Mouse (Mus musculus) MEL (cell line): Measurements from ENCODE around the gene Cd274. TPM values are rescaled to one million over a fixed set of nuclear protein-coding genes. Genes with fewer than 3 reads are reported as not detected.

Experiments used
- DNase-seq: peaks from one replicate; pipeline ENCODE4 v3.0.0; 2011; ENCODE audit warnings: low read depth, low spot score
- H3K27ac ChIP-seq: 2 replicates; pipeline ENCODE4 v1.5.1; 2012; ENCODE audit warnings: low read depth, mild to moderate bottlenecking, control low read depth, low read length, moderate library complexity; ENCODE audit not compliant: control insufficient read depth
- H3K27me3 ChIP-seq, 2 experiments: fragments of 150-350 bp in 1 of 2; sonication (generic) in 1 of 2; 2 replicates each; pipeline ENCODE4 v1.6.1; 2012; ENCODE audit warnings: low read length in 2 of 2, mild to moderate bottlenecking in 2 of 2, improper control_type of control experiment in 1 of 2, moderate library complexity in 1 of 2; ENCODE audit not compliant: insufficient read depth in 2 of 2, control insufficient read depth in 1 of 2
- H3K36me3 ChIP-seq, 2 experiments: 2 replicates each; pipeline ENCODE4 v1.6.1; 2012 to 2014; ENCODE audit warnings: low read length in 2 of 2, improper control_type of control experiment in 1 of 2, inconsistent platforms in 1 of 2, mild to moderate bottlenecking in 1 of 2; ENCODE audit not compliant: insufficient read depth in 2 of 2, control insufficient read depth in 1 of 2
- H3K4me1 ChIP-seq, 2 experiments: fragments of 150-350 bp in 1 of 2; sonication (generic) in 1 of 2; 2 replicates each; pipeline ENCODE4 v1.6.1; 2012; ENCODE audit warnings: low read length in 2 of 2, improper control_type of control experiment in 1 of 2, mild to moderate bottlenecking in 1 of 2; ENCODE audit not compliant: insufficient read depth in 2 of 2, control insufficient read depth in 1 of 2
- H3K4me3 ChIP-seq, 2 experiments: fragments of 150-350 bp in 1 of 2; sonication (generic) in 1 of 2; 2 replicates each; pipeline ENCODE4 v1.5.1; 2012; ENCODE audit warnings: low read depth in 2 of 2, low read length in 2 of 2, mild to moderate bottlenecking in 2 of 2, moderate library complexity in 2 of 2, control low read depth in 1 of 2, improper control_type of control experiment in 1 of 2; ENCODE audit not compliant: control insufficient read depth in 1 of 2, insufficient read depth in 1 of 2
- H3K79me2 ChIP-seq: 2 replicates; pipeline ENCODE4 v1.6.1; 2012; ENCODE audit warnings: mild to moderate bottlenecking, low read length, moderate library complexity; ENCODE audit not compliant: control insufficient read depth, poor library complexity, insufficient read depth
- H3K9ac ChIP-seq: 2 replicates; pipeline ENCODE4 v1.6.1; 2012; ENCODE audit warnings: low read depth, mild to moderate bottlenecking, control low read depth, low read length, moderate library complexity; ENCODE audit not compliant: control insufficient read depth, poor library complexity, severe bottlenecking
- H3K9me3 ChIP-seq: fragments of 150-350 bp; sonication (generic); replicated peaks from 2 replicates; pipeline ENCODE4 v1.6.1; 2012; ENCODE audit warnings: mild to moderate bottlenecking, low read length, improper control_type of control experiment, moderate library complexity; ENCODE audit not compliant: insufficient read depth
- BHLHE40 ChIP-seq: IDR thresholded peaks from 2 replicates; pipeline ENCODE4 v1.6.1; 2012; ENCODE audit warnings: low read depth, mild to moderate bottlenecking, inconsistent platforms, low read length, improper control_type of control experiment, borderline replicate concordance
- CHD1 ChIP-seq: IDR thresholded peaks from 2 replicates; pipeline ENCODE4 v1.6.1; 2012; ENCODE audit warnings: low read depth, mild to moderate bottlenecking, inconsistent platforms, low read length, improper control_type of control experiment
- CTCF ChIP-seq, 3 experiments: IDR thresholded peaks in 2 of 3; conservative IDR thresholded peaks in 1 of 3; 2 replicates each; pipeline ENCODE4 v1.5.1; 2011 to 2012; ENCODE audit warnings: low read length in 3 of 3, low read depth in 2 of 3, mild to moderate bottlenecking in 2 of 3, improper control_type of control experiment in 1 of 3, inconsistent platforms in 1 of 3, mixed read lengths in 1 of 3, moderate library complexity in 1 of 3; ENCODE audit not compliant: control insufficient read depth in 1 of 3, insufficient read depth in 1 of 3, poor library complexity in 1 of 3, severe bottlenecking in 1 of 3
- E2F4 ChIP-seq: IDR thresholded peaks from 2 replicates; pipeline ENCODE4 v1.6.1; 2011; ENCODE audit warnings: low read depth, low read length, improper control_type of control experiment, borderline replicate concordance
- ELF1 ChIP-seq: IDR thresholded peaks from 2 replicates; pipeline ENCODE4 v1.6.1; 2014; ENCODE audit warnings: low read depth, mild to moderate bottlenecking, inconsistent platforms, low read length, improper control_type of control experiment, moderate library complexity
- EP300 ChIP-seq, 2 experiments: IDR thresholded peaks; 2 replicates each; pipeline ENCODE4 v1.6.1; 2011; ENCODE audit warnings: improper control_type of control experiment in 2 of 2, low read length in 2 of 2, low read depth in 1 of 2, mild to moderate bottlenecking in 1 of 2
- GATA1 ChIP-seq: IDR thresholded peaks from 2 replicates; pipeline ENCODE4 v1.6.1; 2011; ENCODE audit warnings: low read depth, low read length, improper control_type of control experiment
- HCFC1 ChIP-seq: IDR thresholded peaks from 2 replicates; pipeline ENCODE4 v1.6.1; 2012; ENCODE audit warnings: low read depth, mild to moderate bottlenecking, inconsistent platforms, low read length, improper control_type of control experiment, moderate library complexity
- JUND ChIP-seq: IDR thresholded peaks from 2 replicates; pipeline ENCODE4 v1.6.1; 2011; ENCODE audit warnings: low read depth, mild to moderate bottlenecking, improper control_type of control experiment, low read length
- MAFK ChIP-seq: IDR thresholded peaks from 2 replicates; pipeline ENCODE4 v1.6.1; 2011; ENCODE audit warnings: low read depth, mild to moderate bottlenecking, low read length, improper control_type of control experiment, borderline replicate concordance
- MAX ChIP-seq: IDR thresholded peaks from 2 replicates; pipeline ENCODE4 v1.6.1; 2011; ENCODE audit warnings: low read length, improper control_type of control experiment
- MEF2A ChIP-seq: IDR thresholded peaks from 2 replicates; pipeline ENCODE4 v1.6.1; 2014; ENCODE audit warnings: low read depth, mild to moderate bottlenecking, inconsistent platforms, low read length, improper control_type of control experiment; ENCODE audit not compliant: poor library complexity, insufficient replicate concordance, severe bottlenecking; ENCODE audit errors: extremely low read depth
- MXI1 ChIP-seq: IDR thresholded peaks from 2 replicates; pipeline ENCODE4 v1.6.1; 2011; ENCODE audit warnings: mild to moderate bottlenecking, low read depth, low read length, improper control_type of control experiment
- MYB ChIP-seq: IDR thresholded peaks from 2 replicates; pipeline ENCODE4 v1.6.1; 2011; ENCODE audit warnings: mild to moderate bottlenecking, low read depth, low read length, improper control_type of control experiment
- MYC ChIP-seq: IDR thresholded peaks from 2 replicates; pipeline ENCODE4 v1.6.1; 2011; ENCODE audit warnings: low read depth, mild to moderate bottlenecking, low read length, improper control_type of control experiment, moderate library complexity
- NELFE ChIP-seq: IDR thresholded peaks from 2 replicates; pipeline ENCODE4 v1.6.1; 2011; ENCODE audit warnings: low read depth, low read length, improper control_type of control experiment
- NRF1 ChIP-seq: IDR thresholded peaks from 2 replicates; pipeline ENCODE4 v1.6.1; 2014; ENCODE audit warnings: low read depth, mild to moderate bottlenecking, inconsistent platforms, low read length, improper control_type of control experiment, moderate library complexity; ENCODE audit not compliant: poor library complexity, insufficient read depth, severe bottlenecking
- POLR2A ChIP-seq, 2 experiments: IDR thresholded peaks; 2 replicates each; pipeline ENCODE4 v1.6.1; 2011 to 2012; ENCODE audit warnings: low read length in 2 of 2, mild to moderate bottlenecking in 2 of 2, control low read depth in 1 of 2, improper control_type of control experiment in 1 of 2, low read depth in 1 of 2, moderate library complexity in 1 of 2; ENCODE audit not compliant: control insufficient read depth in 1 of 2, insufficient read depth in 1 of 2, poor library complexity in 1 of 2
- POLR2AphosphoS2 ChIP-seq: IDR thresholded peaks from 2 replicates; pipeline ENCODE4 v1.6.1; 2011; ENCODE audit warnings: low read length, improper control_type of control experiment
- POLR2AphosphoS5 ChIP-seq: IDR thresholded peaks from 2 replicates; pipeline ENCODE4 v1.6.1; 2012; ENCODE audit warnings: low read depth, borderline replicate concordance, mild to moderate bottlenecking, inconsistent platforms, low read length, moderate library complexity, mixed read lengths
- RAD21 ChIP-seq: IDR thresholded peaks from 2 replicates; pipeline ENCODE4 v1.6.1; 2011; ENCODE audit warnings: mild to moderate bottlenecking, low read depth, low read length, improper control_type of control experiment
- RCOR1 ChIP-seq: IDR thresholded peaks from 2 replicates; pipeline ENCODE4 v1.6.1; 2012; ENCODE audit warnings: low read depth, mild to moderate bottlenecking, inconsistent platforms, low read length, improper control_type of control experiment
- SIN3A ChIP-seq: IDR thresholded peaks from 2 replicates; pipeline ENCODE4 v1.6.1; 2012; ENCODE audit warnings: low read length, improper control_type of control experiment, inconsistent platforms
- SMC3 ChIP-seq: IDR thresholded peaks from 2 replicates; pipeline ENCODE4 v1.6.1; 2011; ENCODE audit warnings: low read depth, low read length, improper control_type of control experiment
- TAL1 ChIP-seq: IDR thresholded peaks from 2 replicates; pipeline ENCODE4 v1.6.1; 2012; ENCODE audit warnings: mild to moderate bottlenecking, inconsistent platforms, low read length, moderate library complexity, mixed read lengths
- TCF12 ChIP-seq: IDR thresholded peaks from 2 replicates; pipeline ENCODE4 v1.6.1; 2014; ENCODE audit warnings: low read depth, mild to moderate bottlenecking, inconsistent platforms, low read length, improper control_type of control experiment, moderate library complexity
- USF1 ChIP-seq: IDR thresholded peaks from 2 replicates; pipeline ENCODE4 v1.6.1; 2014; ENCODE audit warnings: low read depth, mild to moderate bottlenecking, inconsistent platforms, low read length, improper control_type of control experiment, moderate library complexity
- USF2 ChIP-seq, 2 experiments: IDR thresholded peaks; 2 replicates each; pipeline ENCODE4 v1.6.1; 2011 to 2012; ENCODE audit warnings: improper control_type of control experiment in 2 of 2, low read length in 2 of 2, borderline replicate concordance in 1 of 2, inconsistent platforms in 1 of 2, low read depth in 1 of 2, mild to moderate bottlenecking in 1 of 2; ENCODE audit not compliant: insufficient read depth in 1 of 2
- ZC3H11A ChIP-seq: IDR thresholded peaks from 2 replicates; pipeline ENCODE4 v1.6.1; 2012; ENCODE audit warnings: low read depth, mild to moderate bottlenecking, inconsistent platforms, low read length, improper control_type of control experiment
- ZMIZ1 ChIP-seq: IDR thresholded peaks from 2 replicates; pipeline ENCODE4 v1.6.1; 2012; ENCODE audit warnings: low read depth, mild to moderate bottlenecking, inconsistent platforms, low read length, improper control_type of control experiment, moderate library complexity
- polyA plus RNA-seq, 2 experiments: library from polyadenylated mRNA; stranded (reverse) in 1 of 2; unstranded in 1 of 2; fragments of >175 nt in 1 of 2; fragments of >200 nt in 1 of 2; gene quantifications; 2 replicates each; pipeline versions ENCODE4 v1.2.1 to v1.2.4; 2012; ENCODE audit warnings: low replicate concordance in 2 of 2, low read depth in 1 of 2; ENCODE audit not compliant: insufficient read length in 2 of 2, insufficient read depth in 1 of 2, missing spikeins in 1 of 2
- total RNA-seq: library from RNA; depleted of rRNA; stranded (reverse); fragments of 300-350 nt; gene quantifications from 2 replicates; pipeline ENCODE4 v1.2.3, GENCODE M21; 2012

Cd274 gene
- total and polyA plus RNA-seq, 3 experiments, result 3.1 to 5.0 TPM; not detected in 1

DNA sequence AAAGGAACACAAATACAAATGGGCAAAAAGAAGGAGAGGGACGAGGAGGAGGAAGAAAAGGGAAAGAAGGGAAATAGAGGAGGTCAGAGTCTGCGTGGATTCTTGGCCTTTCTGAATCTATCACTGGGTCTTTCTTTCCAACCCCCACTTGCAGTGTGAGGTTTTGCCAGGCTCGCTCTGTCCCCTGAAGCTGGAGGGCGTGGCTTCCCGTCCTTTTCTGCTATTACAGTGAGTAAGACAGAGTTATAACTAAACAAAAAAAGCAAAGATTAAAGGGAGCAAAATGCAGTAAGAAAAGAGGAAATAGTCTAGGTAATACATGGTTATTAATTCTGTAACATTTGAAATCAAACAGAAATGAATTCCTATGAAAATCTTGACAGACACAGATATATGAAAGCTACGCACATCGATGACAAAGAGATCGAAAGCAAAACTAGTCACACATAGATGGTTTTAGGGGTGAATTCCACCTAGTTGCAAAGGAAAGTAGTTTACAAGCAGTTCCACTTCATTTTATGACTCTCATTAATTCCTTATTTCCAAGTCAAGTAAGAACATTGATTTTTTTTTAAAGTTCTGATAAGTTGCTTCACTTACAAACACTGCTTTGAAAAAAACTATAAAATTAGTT lies 43.7 kb upstream of the Cd274 start (continued):
- no peak for TF ChIP-seq USF2 (IDR thresholded peaks at IDR 0.05; ENCODE audit: borderline replicate concordance in 1 of 2, insufficient read depth in 1 of 2, low read depth in 1 of 2, low read length in 2 of 2)
- no peak for TF ChIP-seq RCOR1
- no peak for TF ChIP-seq NRF1

- H3K9me3 ChIP-seq, result no peaks in the 10 kb centered on the region
- peak within 1 kb of the TSS; percentile 16 for H3K27ac ChIP-seq
- peaks cover 0 to 5% of the 10 kb centered on the region in 2 experiments; a peak in 1 of 4 replicates for H3K36me3 ChIP-seq
- peak; percentile 96 for DNase-seq
- H3K27me3 ChIP-seq, result peaks cover 0 to 7% of the 10 kb centered on the region in 2 experiments; a peak in 2 of 4 replicates
- H3K9ac ChIP-seq, result peak within 1 kb of the TSS; percentile 67
- H3K4me1 ChIP-seq, result peaks cover 6 to 12% of the 10 kb centered on the region in 2 experiments
- peak within 1 kb of the TSS; percentile 64 to 71 for H3K4me3 ChIP-seq
- no peaks in the 10 kb centered on the region for H3K79me2 ChIP-seq
- TF ChIP-seq JUND (no peak), MYC (peak; percentile 29; the same call in 1 of the 2 replicates), NELFE (peak; percentile 89), ZC3H11A (no peak; the same call in 1 of the 2 replicates), MAX (no peak; the same call in 1 of the 2 replicates), POLR2AphosphoS5 (peak; percentile 42; the same call in 1 of the 2 replicates), MEF2A (no peak), HCFC1 (peak; percentile 68), ELF1 (peak; percentile 90), RAD21 (no peak), ZMIZ1 (peak; percentile 90), USF1 (no peak), GATA1 (no peak; the same call in 1 of the 2 replicates), TCF12 (peak; percentile 81), POLR2AphosphoS2 (peak; percentile 92; the same call in 1 of the 2 replicates), E2F4 (peak; percentile 75; the same call in 1 of the 2 replicates), TAL1 (no peak), SMC3 (no peak), POLR2A (IDR thresholded peaks at IDR 0.05; ENCODE audit: control insufficient read depth in 1 of 2, insufficient read depth in 1 of 2, low read depth in 1 of 2, low read length in 2 of 2, poor library complexity in 1 of 2) (peak; percentile 60 to 93; a peak in 2 of 4 replicates), MYB (no peak), CHD1 (0 out of 2 replicates have a peak, but pooled peaks have one; percentile 27), USF2 (IDR thresholded peaks at IDR 0.05; ENCODE audit: borderline replicate concordance in 1 of 2, insufficient read depth in 1 of 2, low read depth in 1 of 2, low read length in 2 of 2) (no peak), EP300 (IDR thresholded peaks at IDR 0.05; ENCODE audit: low read depth in 1 of 2, low read length in 2 of 2) (peak; percentile 31 to 37; a peak in 1 of 4 replicates), BHLHE40 (no peak), CTCF (IDR thresholded peaks at IDR 0.05 in 2 of 3, conservative IDR thresholded peaks at IDR 0.05 in 1 of 3; ENCODE audit: control insufficient read depth in 1 of 3, insufficient read depth in 1 of 3, low read depth in 2 of 3, low read length in 3 of 3, poor library complexity in 1 of 3, severe bottlenecking in 1 of 3) (no peak), MAFK (no peak), MXI1 (peak; percentile 62), NRF1 (0 out of 2 replicates have a peak, but pooled peaks have one; percentile 5), SIN3A (peak; percentile 87)
Measured at GRCm38 (mm10) chr19:29325053-29325851, 42.0 kb upstream of the Cd274 start, which contains the start of gene Insl6. Gene Insl6, minus strand, starts transcription at chr19:29325356.
